Mouse (Mus musculus) heart, embryonic 11.5 days (tissue): ENCODE measurements around the gene Grhl3. TPM values are rescaled to one million over a fixed set of nuclear protein-coding genes. Genes with fewer than 3 reads are reported as not detected.

Experiments used
- ATAC-seq: fragments of 200-750 bp; cut with Nextera tagmentation; replicated peaks from 2 replicates; pipeline ENCODE4 v1.8.0; 2017; ENCODE audit warnings: moderate library complexity; ENCODE audit not compliant: insufficient number of reproducible peaks, low FRiP score, low TSS enrichment
- H3K27ac ChIP-seq: fragments of 300-500 bp; sonication (generic); 2 replicates; pipeline ENCODE4 v1.5.1; 2014; ENCODE audit warnings: mild to moderate bottlenecking, low read depth, low read length
- H3K27me3 ChIP-seq: fragments of 300-500 bp; sonication (generic); 2 replicates; pipeline ENCODE4 v1.6.1; 2014; ENCODE audit warnings: mild to moderate bottlenecking, low read length, mixed read lengths; ENCODE audit not compliant: control insufficient read depth, insufficient read depth
- H3K36me3 ChIP-seq: fragments of 300-500 bp; sonication (generic); 2 replicates; pipeline ENCODE4 v1.6.1; 2014; ENCODE audit warnings: mild to moderate bottlenecking, low read length, moderate library complexity, mixed read lengths; ENCODE audit not compliant: control insufficient read depth, insufficient read depth
- H3K4me1 ChIP-seq: fragments of 300-500 bp; sonication (generic); 2 replicates; pipeline ENCODE4 v1.6.1; 2014; ENCODE audit warnings: low read length; ENCODE audit not compliant: control insufficient read depth, insufficient read depth
- H3K4me2 ChIP-seq: fragments of 300-500 bp; sonication (generic); 2 replicates; pipeline ENCODE4 v1.6.1; 2014; ENCODE audit warnings: mild to moderate bottlenecking, moderate library complexity
- H3K4me3 ChIP-seq: fragments of 300-500 bp; sonication (generic); 2 replicates; pipeline ENCODE4 v1.5.1; 2014; ENCODE audit warnings: low read depth, low read length
- H3K9ac ChIP-seq: fragments of 300-500 bp; sonication (generic); 2 replicates; pipeline ENCODE4 v1.6.1; 2014; ENCODE audit warnings: mild to moderate bottlenecking, low read depth, low read length, moderate library complexity
- H3K9me3 ChIP-seq: fragments of 300-500 bp; sonication (generic); replicated peaks from 2 replicates; pipeline ENCODE4 v1.6.1; 2016; ENCODE audit warnings: low read length; ENCODE audit not compliant: control insufficient read depth
- WGBS: fragments of 180-500 bp; shearing (Covaris S2); extraction: QIAGEN DNeasy Blood & Tissue Kit; methylation state at CpG from one replicate; pipeline ENCODE4 v1.1.7; 2014; ENCODE audit not compliant: insufficient replicate concordance; 5-methylcytosine and 5-hydroxymethylcytosine counted together
- polyA plus RNA-seq: library from polyadenylated mRNA; unstranded; fragments of >200 nt; fragmentation: Nextera tagmentation; extraction: Ambion mirVana; gene quantifications from 2 replicates; pipeline ENCODE4 v1.2.1, GENCODE M21; 2014

The Grhl3 gene
- polyA plus RNA-seq, 1 experiment from 2014 or later, result 5.5 TPM

GRCm38 (mm10) chr4:135546793-135547192 lies 26.6 kb downstream of the Grhl3 start:
- ATAC-seq, result no peak
- H3K4me2 ChIP-seq, result no peak overlapping the region
- H3K36me3 ChIP-seq, result no peaks in the 10 kb centered on the region
- H3K9me3 ChIP-seq, result no peaks in the 10 kb centered on the region
- no peak overlapping the region for H3K9ac ChIP-seq
- H3K27ac ChIP-seq, result no peak overlapping the region
- WGBS, result 82% methylated on average over 4 of the region's 4 CpGs
- peaks cover 53% of the 10 kb centered on the region for H3K4me1 ChIP-seq
- H3K4me3 ChIP-seq, result no peak overlapping the region
- H3K27me3 ChIP-seq, result 0 out of 2 replicates have a peak, but pooled peaks cover 6% of the 10 kb centered on the region

- Histone ChIP-seq H3K27me3 (0 out of 2 replicates have a peak, but pooled peaks cover 6% of the 10 kb centered on the region), H3K4me1 (peaks cover 53% of the 10 kb centered on the region), H3K9ac (no peak overlapping the region), H3K9me3 (no peaks in the 10 kb centered on the region), H3K4me3 (no peak overlapping the region), H3K27ac (no peak overlapping the region), H3K36me3 (no peaks in the 10 kb centered on the region), H3K4me2 (no peak overlapping the region)
- ATAC-seq, result no peak
- 78% methylated on average over 7 of the region's 7 CpGs for WGBS
These were observed 27.4 kb downstream of the Grhl3 start for GRCm38 (mm10) chr4:135546008-135546407.

- H3K36me3 ChIP-seq, result no peaks in the 10 kb centered on the region
- ATAC-seq, result no peak
- peak overlapping the region; percentile 35; the same call in 1 of the 2 replicates for H3K27ac ChIP-seq
- peak overlapping the region; percentile 60 for H3K9ac ChIP-seq
- H3K4me1 ChIP-seq, result peaks cover 50% of the 10 kb centered on the region
- no peaks in the 10 kb centered on the region for H3K9me3 ChIP-seq
- no peaks in the 10 kb centered on the region for H3K27me3 ChIP-seq
- H3K4me3 ChIP-seq, result peak overlapping the region; percentile 23
- WGBS, result 8% methylated on average over 8 of the region's 8 CpGs
- peak overlapping the region; percentile 58 for H3K4me2 ChIP-seq
These were observed 28.3 kb downstream of the Grhl3 start for GRCm38 (mm10) chr4:135545080-135545511.

GRCm38 (mm10) chr4:135544284-135544683 lies 29.1 kb downstream of the Grhl3 start:
- no peak for ATAC-seq
- no peak overlapping the region for H3K27ac ChIP-seq
- H3K36me3 ChIP-seq, result no peaks in the 10 kb centered on the region
- 57% methylated on average over 2 of the region's 2 CpGs for WGBS
- H3K4me1 ChIP-seq, result peaks cover 46% of the 10 kb centered on the region
- H3K27me3 ChIP-seq, result no peaks in the 10 kb centered on the region
- H3K9me3 ChIP-seq, result no peaks in the 10 kb centered on the region
- no peak overlapping the region for H3K9ac ChIP-seq
- H3K4me3 ChIP-seq, result no peak overlapping the region
- no peak overlapping the region; the same call in 1 of the 2 replicates for H3K4me2 ChIP-seq

DNA sequence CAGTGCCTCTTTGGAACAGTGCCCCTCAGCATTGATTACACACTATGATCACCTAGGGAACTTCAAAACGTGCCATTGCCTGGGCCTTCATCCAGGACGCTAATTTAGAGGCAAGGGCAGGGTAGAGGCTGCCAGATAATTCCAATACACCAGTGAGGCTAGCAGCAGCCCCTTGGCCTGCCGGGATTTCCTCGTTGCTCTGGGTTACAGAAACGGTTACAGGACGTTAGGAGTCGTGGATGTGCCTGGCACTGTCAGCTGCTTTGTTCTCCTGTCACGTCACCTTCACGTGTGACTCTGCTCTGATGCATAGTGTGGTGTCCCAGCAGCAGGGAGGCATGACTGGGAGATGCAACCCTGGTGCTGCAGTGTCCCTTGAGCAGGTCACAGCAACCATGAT lies 33.4 kb downstream of the Grhl3 start:
- Histone ChIP-seq H3K9me3 (no peaks in the 10 kb centered on the region), H3K4me1 (peaks cover 19% of the 10 kb centered on the region), H3K27ac (no peak overlapping the region), H3K4me3 (no peak overlapping the region), H3K27me3 (no peaks in the 10 kb centered on the region), H3K4me2 (no peak overlapping the region), H3K36me3 (no peaks in the 10 kb centered on the region), H3K9ac (no peak overlapping the region)
- 68% methylated on average over 9 of the region's 9 CpGs for WGBS
- no peak for ATAC-seq

GRCm38 (mm10) chr4:135539056-135539455 lies 34.4 kb downstream of the Grhl3 start:
- H3K9me3 ChIP-seq, result no peaks in the 10 kb centered on the region

DNA sequence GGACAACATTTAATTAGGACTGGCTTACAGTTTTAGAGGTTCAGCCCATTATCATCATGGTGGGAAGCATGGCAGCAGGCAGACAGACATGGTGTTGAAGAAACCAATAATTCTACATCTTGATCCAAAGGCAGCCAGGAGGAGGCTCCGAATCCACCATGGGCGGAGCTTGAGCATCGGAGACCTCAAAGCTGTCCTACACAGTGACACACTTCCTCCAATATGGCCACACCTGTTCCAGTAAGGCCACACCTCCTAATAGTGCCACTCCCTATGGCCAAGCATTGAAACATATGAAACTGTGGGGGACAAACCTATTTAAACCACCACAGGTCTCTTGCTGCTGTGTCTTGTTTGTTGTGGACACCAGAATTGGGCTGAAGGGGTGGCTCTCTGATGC lies 38.4 kb downstream of the Grhl3 start:
- H3K4me1 ChIP-seq, result 0 out of 2 replicates have a peak, but pooled peaks cover 6% of the 10 kb centered on the region
- H3K9me3 ChIP-seq, result peaks cover 6% of the 10 kb centered on the region
- H3K4me3 ChIP-seq, result no peak overlapping the region
- no peak overlapping the region for H3K27ac ChIP-seq
- WGBS, result 93% methylated on average over 3 of the region's 3 CpGs
- H3K9ac ChIP-seq, result no peak overlapping the region
- no peak for ATAC-seq
- H3K27me3 ChIP-seq, result no peaks in the 10 kb centered on the region
- no peak overlapping the region for H3K4me2 ChIP-seq
- H3K36me3 ChIP-seq, result no peaks in the 10 kb centered on the region

More at GRCm38 (mm10) chr4:135539056-135539455, 34.4 kb downstream of the Grhl3 start:
- no peaks in the 10 kb centered on the region for H3K36me3 ChIP-seq
- no peaks in the 10 kb centered on the region for H3K27me3 ChIP-seq
- no peak for ATAC-seq
- peaks cover 9% of the 10 kb centered on the region for H3K4me1 ChIP-seq
- H3K27ac ChIP-seq, result no peak overlapping the region
- no peak overlapping the region for H3K4me2 ChIP-seq
- no peak overlapping the region for H3K9ac ChIP-seq
- WGBS, result 75% methylated on average over 12 of the region's 12 CpGs
- no peak overlapping the region for H3K4me3 ChIP-seq

DNA sequence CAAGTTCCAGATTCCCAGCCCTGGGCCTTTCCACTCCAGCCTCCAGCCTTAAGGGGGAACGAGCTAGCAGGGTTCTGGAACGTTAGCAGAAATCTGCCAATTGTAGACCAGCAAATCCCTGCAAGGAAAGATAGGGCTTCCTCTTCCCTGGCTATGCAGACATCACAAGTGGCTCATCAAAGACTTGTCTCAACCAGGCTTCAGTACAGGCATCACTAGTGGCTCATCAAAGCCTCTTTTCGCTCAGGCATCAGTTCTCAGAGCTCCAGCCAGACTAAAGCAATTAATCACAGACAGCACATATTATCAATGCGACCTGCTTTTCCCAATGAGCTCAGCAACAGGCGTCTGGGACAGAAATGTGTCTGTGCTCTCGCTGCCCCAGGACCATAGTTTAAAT lies 40.4 kb downstream of the Grhl3 start:
- H3K27me3 ChIP-seq, result no peaks in the 10 kb centered on the region
- no peak overlapping the region for H3K27ac ChIP-seq
- H3K36me3 ChIP-seq, result no peaks in the 10 kb centered on the region
- WGBS, result 61% methylated on average over 6 of the region's 6 CpGs
- H3K4me3 ChIP-seq, result no peak overlapping the region
- ATAC-seq, result no peak
- H3K9me3 ChIP-seq, result peaks cover 6% of the 10 kb centered on the region
- no peak overlapping the region for H3K9ac ChIP-seq
- 0 out of 2 replicates have a peak, but pooled peaks cover 6% of the 10 kb centered on the region for H3K4me1 ChIP-seq
- no peak overlapping the region for H3K4me2 ChIP-seq
